Mouse (Mus musculus): ENCODE data around the gene Sirt2. TPM values are rescaled to one million over a fixed set of nuclear protein-coding genes. Genes with fewer than 3 reads are reported as not detected.

Gene Sirt2
- polyA plus RNA-seq, 1 experiment from 2014 or later, result 69.0 TPM

DNA sequence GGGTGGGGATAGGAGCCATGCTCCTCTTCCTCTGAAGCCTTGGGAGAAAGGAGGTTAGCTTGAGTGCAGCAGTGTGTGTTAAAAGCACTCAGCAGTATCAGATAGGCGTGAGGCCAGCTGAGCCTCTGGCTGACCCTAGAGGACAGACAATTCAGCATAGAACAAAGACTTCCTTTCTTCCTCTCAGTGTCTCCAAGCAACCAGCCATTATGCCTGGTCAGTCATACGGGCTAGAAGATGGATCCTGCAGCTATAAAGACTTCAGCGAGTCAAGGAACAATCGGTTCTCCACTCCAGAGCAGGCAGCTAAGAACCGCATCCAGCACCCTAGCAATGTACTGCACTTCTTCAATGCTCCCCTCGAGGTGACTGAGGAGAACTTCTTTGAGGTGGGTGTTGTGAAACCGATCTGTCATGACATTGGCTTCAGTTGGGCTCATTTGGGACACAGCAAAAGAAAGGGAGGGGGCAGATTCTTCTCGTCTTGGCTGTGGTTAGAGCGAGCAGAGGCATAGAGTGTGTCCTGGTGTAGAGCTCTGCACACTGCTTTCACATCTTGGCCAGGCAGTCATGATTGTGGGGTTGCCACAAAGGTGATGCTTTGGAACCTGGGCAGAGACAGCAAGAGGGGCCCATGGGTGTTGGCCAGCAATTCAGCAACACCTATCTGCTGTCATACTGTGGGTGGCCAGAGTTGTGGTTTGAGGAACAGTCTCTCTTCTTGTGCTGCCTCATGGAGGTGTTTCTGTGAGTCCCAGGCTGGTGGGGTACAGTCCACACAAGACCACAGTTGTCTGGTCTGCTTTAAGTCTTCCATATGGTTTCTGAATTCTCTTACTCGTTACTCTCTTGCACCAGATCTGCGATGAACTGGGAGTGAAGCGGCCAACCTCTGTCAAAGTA is 54.1 kb downstream of the Sirt2 start:
- no peaks in the 10 kb centered on the region for H3K27me3 ChIP-seq (ENCODE audit: control insufficient read depth, insufficient read depth, low read depth, low read length)
- no peaks in the 10 kb centered on the region for H3K9me3 ChIP-seq (ENCODE audit: control insufficient read depth, low read length)
- H3K36me3 ChIP-seq (ENCODE audit: control insufficient read depth, insufficient read depth, low read length), result peaks cover 65% of the 10 kb centered on the region
- H3K4me3 ChIP-seq (ENCODE audit: low read length), result no peak overlapping the region
- ATAC-seq (ENCODE audit: low read depth), result peak; percentile 9; the same call in 1 of the 2 replicates
- 59% methylated on average over 12 of the region's 12 CpGs for WGBS
- H3K4me1 ChIP-seq (replicated peaks; ENCODE audit: control insufficient read depth, insufficient read depth, low read length), result peaks cover 27% of the 10 kb centered on the region
- no peak overlapping the region for H3K9ac ChIP-seq (ENCODE audit: low read length)
- 0 out of 2 replicates have a peak overlapping the region, but pooled peaks have one; percentile 48 for H3K27ac ChIP-seq (ENCODE audit: low read length)
- no peak overlapping the region for H3K4me2 ChIP-seq (ENCODE audit: low read depth, low read length)

DNA sequence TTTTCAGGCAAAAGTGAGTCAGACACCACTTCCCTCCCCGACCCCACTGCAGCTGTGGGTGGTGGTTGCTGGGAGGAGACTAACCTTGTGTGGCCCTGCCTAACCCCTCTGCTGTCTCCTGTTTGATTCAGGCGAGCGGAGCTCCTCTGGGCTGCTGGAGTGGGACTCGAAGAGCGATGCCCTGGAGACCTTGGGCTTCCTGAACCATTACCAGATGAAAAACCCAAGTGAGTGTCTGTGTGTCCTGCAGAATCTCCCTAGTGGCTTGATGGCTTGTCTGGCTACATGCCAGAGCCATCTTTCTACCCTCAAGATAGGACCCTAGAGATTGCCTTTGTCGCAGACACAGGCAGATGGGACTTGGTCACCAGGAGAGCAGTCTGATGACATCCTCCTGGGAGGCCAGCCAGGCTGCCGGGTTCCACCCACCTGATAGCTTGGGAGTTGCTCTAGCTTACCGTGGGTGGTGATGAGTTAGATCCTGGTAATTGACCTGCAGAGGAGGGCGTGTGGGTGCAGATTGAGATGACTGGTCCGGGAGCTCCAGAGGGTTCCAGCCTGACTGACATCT is 54.8 kb downstream of the Sirt2 start:
- peaks cover 31% of the 10 kb centered on the region for H3K4me1 ChIP-seq (replicated peaks; ENCODE audit: control insufficient read depth, insufficient read depth, low read length)
- no peak overlapping the region for H3K4me3 ChIP-seq (ENCODE audit: low read length)
- no peak overlapping the region for H3K27ac ChIP-seq (ENCODE audit: low read length)
- no peak for ATAC-seq (ENCODE audit: low read depth)
- 67% methylated on average over 10 of the region's 10 CpGs for WGBS
- peaks cover 58% of the 10 kb centered on the region for H3K36me3 ChIP-seq (ENCODE audit: control insufficient read depth, insufficient read depth, low read length)
- H3K9ac ChIP-seq (ENCODE audit: low read length), result no peak overlapping the region
- H3K9me3 ChIP-seq (ENCODE audit: control insufficient read depth, low read length), result no peaks in the 10 kb centered on the region
- no peak overlapping the region for H3K4me2 ChIP-seq (ENCODE audit: low read depth, low read length)
- no peaks in the 10 kb centered on the region for H3K27me3 ChIP-seq (ENCODE audit: control insufficient read depth, insufficient read depth, low read depth, low read length)

DNA sequence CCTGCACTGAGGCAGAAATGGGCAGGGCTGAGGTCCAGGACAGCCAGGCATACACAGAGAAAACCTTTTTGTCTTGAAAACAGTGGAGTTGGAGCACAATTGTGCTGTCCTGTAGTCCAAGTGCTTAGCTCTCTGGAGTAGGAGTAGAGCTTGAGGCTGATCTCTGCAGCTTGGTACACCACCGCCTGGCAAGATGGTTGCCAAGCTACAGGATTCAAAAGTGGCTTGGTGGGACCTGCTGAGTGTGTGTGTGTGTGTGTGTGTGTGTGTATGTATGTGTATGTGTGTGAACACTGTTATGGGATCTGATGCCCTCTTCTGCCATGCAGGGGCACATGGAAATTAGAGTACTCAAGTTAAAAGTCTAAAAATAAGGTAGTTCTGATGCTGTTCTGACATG is 56.0 kb downstream of the Sirt2 start:
- Histone ChIP-seq H3K27ac (ENCODE audit: low read length) (no peak overlapping the region), H3K9me3 (ENCODE audit: control insufficient read depth, low read length) (no peaks in the 10 kb centered on the region), H3K27me3 (ENCODE audit: control insufficient read depth, insufficient read depth, low read depth, low read length) (no peaks in the 10 kb centered on the region), H3K4me2 (ENCODE audit: low read depth, low read length) (no peak overlapping the region), H3K36me3 (ENCODE audit: control insufficient read depth, insufficient read depth, low read length) (peaks cover 46% of the 10 kb centered on the region), H3K4me1 (replicated peaks; ENCODE audit: control insufficient read depth, insufficient read depth, low read length) (peaks cover 27% of the 10 kb centered on the region), H3K9ac (ENCODE audit: low read length) (no peak overlapping the region), H3K4me3 (ENCODE audit: low read length) (no peak overlapping the region)
- WGBS, result 58% methylated on average over 1 of the region's 1 CpGs
- ATAC-seq (ENCODE audit: low read depth), result no peak

DNA sequence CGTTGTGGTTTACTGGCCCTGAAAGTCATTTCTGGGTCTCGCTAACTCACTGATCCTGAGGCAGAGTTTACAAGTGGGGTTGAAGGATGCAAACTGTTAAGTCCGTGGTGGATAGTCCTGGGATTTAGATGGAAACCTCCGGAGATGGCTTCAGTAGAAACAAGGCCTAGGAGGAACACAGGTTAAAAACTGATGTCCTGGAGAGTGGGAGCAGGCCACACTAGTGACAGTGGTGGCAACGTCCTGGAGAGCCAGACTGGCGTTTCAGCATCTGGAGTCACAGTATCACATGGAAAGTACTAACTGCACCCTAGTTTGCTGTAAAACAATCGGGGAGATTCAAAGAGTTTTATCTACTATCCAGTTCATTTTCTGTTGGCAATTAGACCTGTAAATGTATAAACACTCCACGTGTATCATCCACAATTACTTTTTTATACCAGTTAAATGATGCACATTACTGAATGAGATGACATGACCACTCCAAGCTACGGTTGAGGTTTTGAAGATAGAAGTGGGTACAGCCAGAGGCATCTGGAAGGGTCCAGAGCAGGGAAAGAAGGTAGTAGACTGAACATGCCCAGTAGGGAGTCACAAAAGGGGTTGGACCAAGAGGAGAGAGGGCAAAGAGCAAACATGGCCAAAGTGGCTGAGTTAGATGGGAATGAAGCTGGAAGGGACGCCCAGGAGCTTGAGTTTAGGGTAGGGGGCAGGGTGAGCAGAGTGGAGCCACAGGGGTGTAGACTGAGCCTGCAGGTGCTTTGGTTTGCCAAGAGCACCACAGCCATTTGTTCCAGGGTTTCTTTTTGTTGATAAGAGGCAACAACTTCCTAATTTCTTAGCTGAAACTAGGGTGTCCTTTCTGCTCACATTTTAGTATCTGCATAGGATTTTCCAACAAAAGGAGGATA is 56.7 kb downstream of the Sirt2 start:
- H3K36me3 ChIP-seq (ENCODE audit: control insufficient read depth, insufficient read depth, low read length), result peaks cover 39% of the 10 kb centered on the region
- H3K4me3 ChIP-seq (ENCODE audit: low read length), result no peak overlapping the region
- peaks cover 25% of the 10 kb centered on the region for H3K4me1 ChIP-seq (replicated peaks; ENCODE audit: control insufficient read depth, insufficient read depth, low read length)
- no peaks in the 10 kb centered on the region for H3K9me3 ChIP-seq (ENCODE audit: control insufficient read depth, low read length)
- no peak overlapping the region for H3K9ac ChIP-seq (ENCODE audit: low read length)
- peak overlapping the region; percentile 96 for H3K27ac ChIP-seq (ENCODE audit: low read length)
- no peak for ATAC-seq (ENCODE audit: low read depth)
- H3K27me3 ChIP-seq (ENCODE audit: control insufficient read depth, insufficient read depth, low read depth, low read length), result no peaks in the 10 kb centered on the region
- no peak overlapping the region for H3K4me2 ChIP-seq (ENCODE audit: low read depth, low read length)
- 48% methylated on average over 10 of the region's 10 CpGs for WGBS

GRCm38 (mm10) chr7:28823932-28824331 is 57.4 kb downstream of the Sirt2 start:
- H3K9me3 ChIP-seq (ENCODE audit: control insufficient read depth, low read length), result no peaks in the 10 kb centered on the region
- H3K27me3 ChIP-seq (ENCODE audit: control insufficient read depth, insufficient read depth, low read depth, low read length), result no peaks in the 10 kb centered on the region
- 35% methylated on average over 2 of the region's 2 CpGs for WGBS
- peak overlapping the region; percentile 96 for H3K27ac ChIP-seq (ENCODE audit: low read length)
- H3K4me1 ChIP-seq (replicated peaks; ENCODE audit: control insufficient read depth, insufficient read depth, low read length), result peaks cover 19% of the 10 kb centered on the region
- peaks cover 34% of the 10 kb centered on the region for H3K36me3 ChIP-seq (ENCODE audit: control insufficient read depth, insufficient read depth, low read length)
- H3K4me3 ChIP-seq (ENCODE audit: low read length), result no peak overlapping the region
- H3K9ac ChIP-seq (ENCODE audit: low read length), result no peak overlapping the region
- no peak for ATAC-seq (ENCODE audit: low read depth)
- no peak overlapping the region for H3K4me2 ChIP-seq (ENCODE audit: low read depth, low read length)

- H3K27me3 ChIP-seq (ENCODE audit: control insufficient read depth, insufficient read depth, low read depth, low read length), result no peaks in the 10 kb centered on the region
- peak within 1 kb of the TSS; percentile 63 for H3K4me2 ChIP-seq (ENCODE audit: low read depth, low read length)
- whole genome bisulfite sequencing, result 1% methylated on average over 33 of the region's 33 CpGs
- peaks cover 29% of the 10 kb centered on the region for H3K36me3 ChIP-seq (ENCODE audit: control insufficient read depth, insufficient read depth, low read length)
- 0 out of 2 replicates have a peak, but pooled peaks cover 2% of the 10 kb centered on the region for H3K9me3 ChIP-seq (ENCODE audit: control insufficient read depth, low read length)
- peak within 1 kb of the TSS; percentile 96 for H3K27ac ChIP-seq (ENCODE audit: low read length)
- H3K4me3 ChIP-seq (ENCODE audit: low read length), result peak within 1 kb of the TSS; percentile 52
- peak; percentile 85 for ATAC-seq (ENCODE audit: low read depth)
- peaks cover 12% of the 10 kb centered on the region for H3K4me1 ChIP-seq (replicated peaks; ENCODE audit: control insufficient read depth, insufficient read depth, low read length)
- peak within 1 kb of the TSS; percentile 72 for H3K9ac ChIP-seq (ENCODE audit: low read length)
These were observed 58.6 kb downstream of the Sirt2 start, which contains the start of gene Ech1 for GRCm38 (mm10) chr7:28824941-28825685. Gene Ech1, plus strand, starts transcription at chr7:28825217.

DNA sequence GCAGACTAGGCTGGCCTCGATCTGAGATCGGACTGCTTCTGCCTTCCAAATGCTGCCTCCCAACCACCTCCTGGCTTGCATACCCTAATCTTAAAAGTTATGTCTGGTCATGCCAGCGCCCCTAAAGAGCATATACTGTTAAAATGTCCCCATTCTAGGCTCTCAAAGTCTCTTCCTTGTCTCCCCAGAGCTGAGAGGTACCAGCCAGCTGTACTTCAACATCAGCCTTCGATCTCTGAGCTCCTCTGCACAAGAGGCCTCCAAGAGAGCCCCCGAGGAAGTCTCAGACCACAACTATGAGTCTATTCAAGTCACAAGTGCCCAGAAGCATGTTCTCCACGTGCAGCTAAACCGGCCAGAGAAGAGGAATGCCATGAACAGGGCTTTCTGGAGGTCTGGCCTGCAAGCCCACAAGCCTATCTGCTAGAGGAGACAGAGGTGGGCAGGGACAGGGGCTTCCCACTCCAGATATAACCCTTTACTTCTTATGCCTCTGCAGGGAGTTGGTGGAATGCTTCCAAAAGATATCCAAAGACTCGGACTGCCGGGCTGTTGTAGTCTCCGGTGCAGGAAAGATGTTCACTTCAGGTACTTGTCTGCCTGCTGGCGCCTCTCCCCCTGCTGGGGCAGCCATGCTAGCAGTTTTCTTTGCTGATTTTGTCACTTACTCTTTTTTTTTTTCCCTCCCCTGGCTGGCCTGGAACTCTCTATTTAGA is 59.3 kb downstream of the Sirt2 start:
- peak overlapping the region; percentile 96 for H3K27ac ChIP-seq (ENCODE audit: low read length)
- WGBS, result 30% methylated on average over 11 of the region's 11 CpGs
- peaks cover 25% of the 10 kb centered on the region for H3K36me3 ChIP-seq (ENCODE audit: control insufficient read depth, insufficient read depth, low read length)
- H3K4me3 ChIP-seq (ENCODE audit: low read length), result peak overlapping the region; percentile 52
- peaks cover 11% of the 10 kb centered on the region for H3K4me1 ChIP-seq (replicated peaks; ENCODE audit: control insufficient read depth, insufficient read depth, low read length)
- H3K9ac ChIP-seq (ENCODE audit: low read length), result peak overlapping the region; percentile 72
- peak; percentile 27; the same call in 1 of the 2 replicates for ATAC-seq (ENCODE audit: low read depth)
- no peaks in the 10 kb centered on the region for H3K27me3 ChIP-seq (ENCODE audit: control insufficient read depth, insufficient read depth, low read depth, low read length)
- 0 out of 2 replicates have a peak, but pooled peaks cover 2% of the 10 kb centered on the region for H3K9me3 ChIP-seq (ENCODE audit: control insufficient read depth, low read length)
- peak overlapping the region; percentile 63 for H3K4me2 ChIP-seq (ENCODE audit: low read depth, low read length)

GRCm38 (mm10) chr7:28826402-28826772 is 59.9 kb downstream of the Sirt2 start:
- Histone ChIP-seq H3K4me3 (ENCODE audit: low read length) (peak overlapping the region; percentile 52; the same call in 1 of the 2 replicates), H3K9ac (ENCODE audit: low read length) (no peak overlapping the region), H3K9me3 (ENCODE audit: control insufficient read depth, low read length) (0 out of 2 replicates have a peak, but pooled peaks cover 2% of the 10 kb centered on the region), H3K27me3 (ENCODE audit: control insufficient read depth, insufficient read depth, low read depth, low read length) (no peaks in the 10 kb centered on the region), H3K4me2 (ENCODE audit: low read depth, low read length) (no peak overlapping the region; the same call in 1 of the 2 replicates), H3K27ac (ENCODE audit: low read length) (peak overlapping the region; percentile 96; the same call in 1 of the 2 replicates), H3K4me1 (replicated peaks; ENCODE audit: control insufficient read depth, insufficient read depth, low read length) (peaks cover 11% of the 10 kb centered on the region), H3K36me3 (ENCODE audit: control insufficient read depth, insufficient read depth, low read length) (peaks cover 23% of the 10 kb centered on the region)
- ATAC-seq (ENCODE audit: low read depth), result no peak
- WGBS, result 94% methylated on average over 7 of the region's 7 CpGs
